Mouse (Mus musculus): ENCODE data around the gene Gal3st4. TPM values are rescaled to one million over a fixed set of nuclear protein-coding genes. Genes with fewer than 3 reads are reported as not detected.

Gene Gal3st4
- total RNA-seq, 2 experiments from 2014 or later: 2.8 TPM

DNA sequence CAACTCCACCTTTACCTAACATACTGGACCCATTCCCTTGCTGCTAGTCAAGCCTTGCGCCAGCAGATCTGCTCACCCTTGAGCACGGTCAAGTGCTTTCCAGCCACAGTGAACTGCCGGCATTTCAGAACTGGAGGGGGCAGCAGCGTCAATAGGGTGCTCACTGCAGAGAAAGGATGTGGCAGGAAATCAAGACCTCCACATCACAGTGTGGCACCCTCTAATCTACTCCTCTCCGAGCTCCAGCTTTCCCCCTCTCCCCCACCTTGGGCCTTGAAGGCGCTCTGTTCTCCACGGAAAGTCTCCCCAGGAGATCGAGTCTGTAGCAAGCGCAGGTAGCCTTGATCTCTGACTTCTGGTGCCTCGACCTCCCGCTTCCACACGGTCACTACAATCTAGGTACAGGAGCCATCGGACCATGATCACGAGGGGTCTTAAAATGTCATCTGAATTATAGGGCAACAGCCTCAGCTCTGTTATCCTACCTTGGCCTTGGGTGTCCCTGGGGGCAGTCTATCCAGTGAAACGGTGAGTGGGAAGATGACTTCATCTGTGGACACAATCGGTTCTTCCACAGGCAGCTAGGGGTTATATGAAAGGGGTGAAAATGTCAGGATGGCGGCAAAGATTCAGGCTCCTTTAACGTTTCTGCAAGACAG, 9.9 kb downstream of the Gal3st4 start:
- no peak for DNase-seq (ENCODE audit: low spot score in 2 of 2)

GRCm38 (mm10) chr5:138262001-138262400, 10.6 kb downstream of the Gal3st4 start:
- no peak for DNase-seq (ENCODE audit: low spot score in 2 of 2)

DNA sequence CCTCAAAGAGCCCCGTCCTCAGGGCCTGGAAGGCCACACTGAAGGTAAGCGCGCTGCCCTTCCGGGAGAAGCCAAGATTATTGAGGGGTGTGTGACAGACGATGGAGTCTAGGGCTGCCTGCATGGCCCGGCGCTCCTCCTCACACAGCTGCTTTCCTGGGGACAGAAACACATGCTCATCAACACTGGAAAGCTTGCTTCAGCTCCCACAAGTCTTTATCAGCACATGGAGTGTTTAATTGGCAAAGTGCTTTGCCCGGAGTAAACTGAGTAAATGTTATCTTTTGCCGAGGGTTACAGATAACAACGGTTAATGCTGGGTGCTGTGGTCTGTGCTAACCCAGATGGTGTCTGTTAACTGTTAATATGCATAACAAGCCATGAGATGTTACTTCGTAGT, 11.8 kb downstream of the Gal3st4 start:
- DNase-seq (ENCODE audit: low spot score in 2 of 2): peak in 1 of 2 experiments; percentile 9

- no peak for DNase-seq (ENCODE audit: low spot score in 2 of 2)
Measured at GRCm38 (mm10) chr5:138260051-138260450, 12.6 kb downstream of the Gal3st4 start.

- peak in 1 of 2 experiments; percentile 10 for DNase-seq (ENCODE audit: low spot score in 2 of 2)
Measured at GRCm38 (mm10) chr5:138258993-138259392, 13.6 kb downstream of the Gal3st4 start.

GRCm38 (mm10) chr5:138258542-138258941, 14.1 kb downstream of the Gal3st4 start:
- DNase-seq (ENCODE audit: low spot score in 2 of 2): peak in 1 of 2 experiments; percentile 14

DNA sequence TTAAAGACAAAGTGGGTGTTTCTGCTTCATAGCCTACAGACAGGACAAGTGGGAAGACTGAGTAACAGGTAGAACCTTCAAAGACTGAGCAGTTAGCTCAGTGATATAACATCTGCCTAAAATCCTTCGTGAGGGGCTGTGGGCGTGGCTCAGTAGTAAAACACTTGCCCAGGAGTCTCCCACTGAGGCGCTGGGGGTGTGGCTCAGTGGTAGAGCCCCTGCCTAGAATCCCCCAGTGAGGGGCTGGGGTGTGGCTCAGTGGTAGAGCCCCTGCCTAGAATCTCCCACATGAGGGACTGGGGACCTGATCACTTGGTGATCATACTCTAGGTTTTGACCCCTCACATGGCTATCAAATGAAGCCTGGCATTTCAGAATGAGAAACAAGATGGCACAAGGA, 14.6 kb downstream of the Gal3st4 start:
- DNase-seq (ENCODE audit: low spot score in 2 of 2): no peak

DNA sequence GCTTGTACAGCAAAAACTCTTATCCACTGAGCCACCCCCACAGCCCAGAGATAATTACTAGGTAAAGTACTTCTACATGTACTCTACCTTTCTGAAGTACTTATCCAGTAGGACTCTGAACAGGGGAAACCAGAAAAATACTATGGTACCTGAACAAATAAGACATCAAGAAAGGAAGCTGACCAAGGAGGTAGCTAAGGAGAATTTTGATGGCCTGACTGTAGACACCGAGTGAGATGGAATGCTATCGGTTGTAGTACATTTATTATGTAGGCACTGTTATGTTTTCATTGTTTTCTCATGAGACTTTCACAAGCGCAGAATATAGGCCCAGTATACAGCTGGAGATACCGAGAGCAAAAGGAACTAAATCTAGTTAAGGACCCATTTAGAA, 15.1 kb downstream of the Gal3st4 start:
- DNase-seq (ENCODE audit: low spot score in 2 of 2): no peak

- DNase-seq (ENCODE audit: low spot score in 2 of 2): no peak
Measured at GRCm38 (mm10) chr5:138256966-138257584, 15.6 kb downstream of the Gal3st4 start.

- DNase-seq (ENCODE audit: low spot score in 2 of 2): no peak
Measured at GRCm38 (mm10) chr5:138256094-138256467, 16.6 kb downstream of the Gal3st4 start.

DNA sequence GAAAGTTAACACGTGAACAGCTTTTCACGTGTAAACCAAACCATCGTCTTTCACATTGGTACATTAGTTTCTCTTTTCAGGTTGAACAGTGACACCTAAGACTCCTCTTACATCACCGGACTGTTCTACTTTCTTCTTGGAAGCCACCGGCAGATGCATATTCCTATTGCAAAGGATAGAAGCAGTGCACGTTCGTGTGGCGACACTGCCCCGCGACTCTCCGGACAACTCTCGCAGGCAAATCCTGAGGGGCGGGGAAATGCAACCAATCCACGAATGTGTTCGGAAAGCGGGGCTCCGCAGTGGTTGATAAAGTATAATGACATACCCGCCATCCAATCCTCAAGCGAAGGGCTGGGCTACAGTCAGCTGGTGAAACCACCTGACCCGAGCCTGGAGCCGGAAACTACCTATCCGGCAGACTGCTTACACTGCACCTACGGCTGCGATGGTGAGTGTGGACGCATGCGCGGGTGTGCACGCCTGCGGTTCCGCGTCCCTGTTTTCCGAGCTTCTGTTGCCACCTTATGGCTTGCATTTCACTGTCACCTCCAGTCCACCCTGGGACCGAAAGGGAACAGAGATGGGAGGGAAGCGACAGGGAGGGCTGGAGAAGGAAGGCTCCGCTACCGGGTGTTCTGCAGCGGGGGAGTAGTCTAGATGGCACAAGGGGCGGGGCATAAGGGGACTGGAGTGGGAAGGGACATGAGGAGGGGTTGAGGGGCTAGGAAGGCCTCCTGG, 17.1 kb downstream of the Gal3st4 start, which contains the start of gene Lamtor4:
Gene Lamtor4, plus strand, starts transcription at position 130 of the 741 bp plus-strand sequence.
- DNase-seq (ENCODE audit: low spot score in 2 of 2): peak; percentile 85 to 92

GRCm38 (mm10) chr5:138253061-138253460, 19.6 kb downstream of the Gal3st4 start:
- DNase-seq (ENCODE audit: low spot score in 2 of 2): no peak

- DNase-seq (ENCODE audit: low spot score in 2 of 2): no peak
Measured at GRCm38 (mm10) chr5:138251144-138251543, 21.5 kb downstream of the Gal3st4 start.

GRCm38 (mm10) chr5:138241511-138241910, 31.1 kb downstream of the Gal3st4 start:
- DNase-seq (ENCODE audit: low spot score in 2 of 2): no peak

DNA sequence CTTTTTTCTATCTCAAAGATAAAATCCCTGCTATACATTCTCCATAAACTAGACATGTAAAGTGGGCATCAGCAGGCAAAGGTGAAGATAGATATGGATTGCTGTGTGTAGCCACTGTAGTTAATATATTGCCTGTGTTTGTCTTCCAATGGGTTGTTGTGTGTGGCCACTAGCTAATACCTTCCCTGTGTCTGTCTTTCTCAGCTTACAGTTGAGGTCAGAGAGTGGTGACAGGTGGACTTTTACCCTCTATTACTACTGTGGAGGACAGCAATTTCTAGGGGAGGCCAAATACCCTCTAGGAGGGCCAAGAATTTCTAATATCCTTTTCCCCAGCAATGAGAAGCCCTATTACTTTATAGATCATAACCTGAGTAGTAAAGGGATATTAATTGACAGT, 38.4 kb downstream of the Gal3st4 start:
- DNase-seq (ENCODE audit: low spot score in 2 of 2): no peak

GRCm38 (mm10) chr5:138233778-138234177, 38.9 kb downstream of the Gal3st4 start:
- no peak for DNase-seq (ENCODE audit: low spot score in 2 of 2)

GRCm38 (mm10) chr5:138229511-138229910, 43.1 kb downstream of the Gal3st4 start:
- DNase-seq (ENCODE audit: low spot score in 2 of 2): no peak

- DNase-seq (ENCODE audit: low spot score in 2 of 2): peak; percentile 26 to 35
Measured at GRCm38 (mm10) chr5:138228026-138228425, 44.6 kb downstream of the Gal3st4 start.

- DNase-seq (ENCODE audit: low spot score in 2 of 2): no peak
Measured at GRCm38 (mm10) chr5:138227367-138227766, 45.3 kb downstream of the Gal3st4 start.

DNA sequence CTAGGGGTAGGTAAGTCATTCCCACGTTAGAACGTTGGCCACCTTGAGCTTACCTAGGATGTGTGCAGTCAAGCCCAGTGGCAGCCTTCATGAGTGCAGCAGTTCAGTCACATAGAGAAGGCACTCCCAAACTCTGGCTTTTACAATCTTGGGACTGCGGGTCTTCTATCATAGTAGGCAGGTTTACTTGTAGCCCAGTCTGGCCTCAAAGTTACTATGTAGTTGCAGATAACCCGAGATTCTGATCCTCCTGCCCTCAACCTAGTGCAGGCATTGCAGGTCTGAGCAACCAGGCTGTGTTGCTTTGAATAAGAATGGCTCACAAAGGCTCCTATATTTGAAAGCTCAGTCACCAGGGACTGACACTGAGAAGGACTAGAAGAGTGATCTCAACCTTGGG, 46.1 kb downstream of the Gal3st4 start:
- DNase-seq (ENCODE audit: low spot score in 2 of 2): no peak

GRCm38 (mm10) chr5:138225700-138226099, 46.9 kb downstream of the Gal3st4 start, which contains the start of gene Nxpe5:
Gene Nxpe5, plus strand, starts transcription at chr5:138225898.
- DNase-seq (ENCODE audit: low spot score in 2 of 2): no peak

DNA sequence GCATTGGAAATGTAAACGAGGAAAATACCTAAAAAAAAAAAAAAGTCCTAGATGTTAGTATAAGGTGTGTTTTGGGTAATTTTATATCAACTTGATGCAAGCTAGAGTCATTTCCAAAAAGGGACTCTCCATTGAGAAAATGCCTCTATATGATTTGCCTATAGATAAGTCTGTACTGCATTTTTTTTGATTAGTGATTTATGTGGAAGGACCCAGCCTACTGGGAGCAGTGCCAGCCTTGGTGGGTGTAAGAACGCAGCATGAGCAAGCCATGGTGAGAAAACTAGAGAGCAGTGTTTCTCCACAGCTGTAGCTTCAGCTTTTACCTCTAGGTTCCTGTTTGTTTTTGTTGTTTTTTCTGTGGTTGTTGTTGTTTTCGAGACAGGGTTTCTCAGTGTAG, 49.4 kb downstream of the Gal3st4 start:
- DNase-seq (ENCODE audit: low spot score in 2 of 2): no peak
